Mouse (Mus musculus): ENCODE measurements around the gene Entpd2.

GRCm38 (mm10) chr2:25425481-25425880 is 29.8 kb downstream of the Entpd2 start:
- TF ChIP-seq POLR2A (IDR thresholded peaks at IDR 0.05; ENCODE audit: borderline replicate concordance, low read depth, low read length) = no peak
- TF ChIP-seq CTCF (IDR thresholded peaks at IDR 0.05; ENCODE audit: low read depth, low read length) = no peak
